Mouse (Mus musculus): ENCODE results near the gene 4632433K11Rik. TPM values are rescaled to one million over a fixed set of nuclear protein-coding genes. Genes with fewer than 3 reads are reported as not detected.
A peak's percentile ranks its signal among the peaks of the same experiment; 100 is the strongest.
"Not testable (repeated sequence)": the region's sequence is repeated elsewhere in the genome, so short reads cannot be mapped to it uniquely, and the experiment has no call there.

Gene 4632433K11Rik
- total RNA-seq, 2 experiments from 2014 or later: not detected

GRCm38 (mm10) chr7:5019576-5019975 is 14.3 kb upstream of the 4632433K11Rik start:
- DNase-seq (ENCODE audit: low spot score in 2 of 2): not testable (repeated sequence)

GRCm38 (mm10) chr7:5020000-5020681 is 13.8 kb upstream of the 4632433K11Rik start, which contains the start of the genes Zfp865 and Ccdc106:
Zfp865 (plus strand) TSS chr7:5020376.
Ccdc106 (plus strand) TSS chr7:5020553.
- peak; percentile 97 to 98 for DNase-seq (ENCODE audit: low spot score in 2 of 2)

GRCm38 (mm10) chr7:5020685-5021084 is 13.2 kb upstream of the 4632433K11Rik start:
- no peak for DNase-seq (ENCODE audit: low spot score in 2 of 2)

- no peak for DNase-seq (ENCODE audit: low spot score in 2 of 2)
These were observed 12.7 kb upstream of the 4632433K11Rik start for GRCm38 (mm10) chr7:5021197-5021596.

GRCm38 (mm10) chr7:5029543-5029942 is 4.4 kb upstream of the 4632433K11Rik start:
- DNase-seq (ENCODE audit: low spot score in 2 of 2): no peak

- DNase-seq (ENCODE audit: low spot score in 2 of 2): no peak
These were observed 4.0 kb upstream of the 4632433K11Rik start for GRCm38 (mm10) chr7:5029946-5030345.

- no peak for DNase-seq (ENCODE audit: low spot score in 2 of 2)
These were observed 3.2 kb upstream of the 4632433K11Rik start for GRCm38 (mm10) chr7:5030554-5031275.

- no peak for DNase-seq (ENCODE audit: low spot score in 2 of 2)
These were observed 2.4 kb upstream of the 4632433K11Rik start for GRCm38 (mm10) chr7:5031496-5031895.

GRCm38 (mm10) chr7:5035628-5036027 is 1.7 kb downstream of the 4632433K11Rik start:
- no peak for DNase-seq (ENCODE audit: low spot score in 2 of 2)

GRCm38 (mm10) chr7:5036136-5036535 is 2.2 kb downstream of the 4632433K11Rik start:
- no peak for DNase-seq (ENCODE audit: low spot score in 2 of 2)

- no peak for DNase-seq (ENCODE audit: low spot score in 2 of 2)
These were observed 3.1 kb downstream of the 4632433K11Rik start for GRCm38 (mm10) chr7:5037026-5037425.

- DNase-seq (ENCODE audit: low spot score in 2 of 2): no peak
These were observed 3.5 kb downstream of the 4632433K11Rik start for GRCm38 (mm10) chr7:5037467-5037866.

- peak; percentile 89 for DNase-seq (ENCODE audit: low spot score in 2 of 2)
These were observed 4.3 kb downstream of the 4632433K11Rik start, which contains the start of gene Zfp784 for GRCm38 (mm10) chr7:5038109-5038732. Zfp784 (minus strand) TSS chr7:5038446.

GRCm38 (mm10) chr7:5038940-5039339 is 5.0 kb downstream of the 4632433K11Rik start:
- no peak for DNase-seq (ENCODE audit: low spot score in 2 of 2)

GRCm38 (mm10) chr7:5044981-5045380 is 11.1 kb downstream of the 4632433K11Rik start:
- DNase-seq (ENCODE audit: low spot score in 2 of 2): no peak

- DNase-seq (ENCODE audit: low spot score in 2 of 2): no peak
These were observed 12.2 kb downstream of the 4632433K11Rik start for GRCm38 (mm10) chr7:5046112-5046511.

GRCm38 (mm10) chr7:5047313-5047712 is 13.4 kb downstream of the 4632433K11Rik start:
- DNase-seq (ENCODE audit: low spot score in 2 of 2): no peak

- peak; percentile 57 to 74 for DNase-seq (ENCODE audit: low spot score in 2 of 2)
These were observed 17.6 kb downstream of the 4632433K11Rik start, which contains the start of gene Zfp580 for GRCm38 (mm10) chr7:5051193-5052192. Zfp580 (plus strand) TSS chr7:5051538.

- no peak for DNase-seq (ENCODE audit: low spot score in 2 of 2)
These were observed 18.5 kb downstream of the 4632433K11Rik start for GRCm38 (mm10) chr7:5052438-5052837.

GRCm38 (mm10) chr7:5052931-5053343 is 19.0 kb downstream of the 4632433K11Rik start:
- no peak for DNase-seq (ENCODE audit: low spot score in 2 of 2)

All from adrenal gland, postnatal 4 days (tissue).